7 mouse cellular contexts compared by ENCODE assay signal in genomic region chr9:53825318-53825717, GRCm38 (mm10). TPM values are rescaled to one million over a fixed set of nuclear protein-coding genes. Genes with fewer than 3 reads are reported as not detected.
DNase-seq lines count a peak whose midpoint lies in the region; TF ChIP-seq lines count a peak whose summit lies in the region.

No protein-coding gene starts in this region.

- no peaks in the 10 kb centered on the region for H3K27me3 ChIP-seq in limb, embryonic 10.5 days (ENCODE audit: low read depth, poor library complexity, severe bottlenecking)

- no peak for DNase-seq in lung, adult 2 months
- no peak for DNase-seq in lung, adult 18-20 months
- DNase-seq in R1 (ENCODE audit: low read depth, low spot score): peak; percentile 86
- peak; percentile 85 for DNase-seq in embryo, embryonic 10.5 days (ENCODE audit: low spot score)
- DNase-seq in limb, embryonic 10.5 days (ENCODE audit: low spot score): peak; percentile 60
- peak; percentile 82 for DNase-seq in retina, embryonic 14.5 days (ENCODE audit: low spot score)
- no peak for DNase-seq in layer of hippocampus, adult 9-11 months

- H3K27ac ChIP-seq in limb, embryonic 10.5 days: no peak overlapping the region

- H3K36me3 ChIP-seq in limb, embryonic 10.5 days: no peaks in the 10 kb centered on the region

- H3K9me3 ChIP-seq in limb, embryonic 10.5 days (replicated peaks): no peaks in the 10 kb centered on the region

- H3K4me1 ChIP-seq in lung, adult 2 months (ENCODE audit: control insufficient read depth, insufficient read depth, low read length): peaks cover 2% of the 10 kb centered on the region; the same call in 1 of the 2 replicates
- peaks cover 5% of the 10 kb centered on the region for H3K4me1 ChIP-seq in limb, embryonic 10.5 days

- WGBS in lung, adult 2 months: 5% methylated on average over 9 of the region's 9 CpGs
- WGBS in limb, embryonic 10.5 days: 8% methylated on average over 9 of the region's 9 CpGs

- no peak overlapping the region for H3K4me3 ChIP-seq in lung, adult 2 months (replicated peaks; ENCODE audit: extremely low read depth, low read depth, low read length)
- no peak overlapping the region for H3K4me3 ChIP-seq in limb, embryonic 10.5 days

- peak; percentile 57 for TF ChIP-seq CTCF in lung, adult 2 months (IDR thresholded peaks at IDR 0.05; ENCODE audit: insufficient read depth, low read length)

- TF ChIP-seq POLR2A in lung, adult 2 months (IDR thresholded peaks at IDR 0.05; ENCODE audit: borderline replicate concordance, extremely low read depth, low read depth, low read length): no peak

RNA-seq across cellular contexts. Expression of gene Sln, which starts 24.6 kb away (rescaled TPM):
- polyA plus RNA-seq in lung, adult 2 months (2012; rRNA removed): 32.8 and 84.0 TPM in 2 replicates
- 0.25 TPM in 1 of 2 replicates, not detected in the other for polyA plus RNA-seq in limb, embryonic 10.5 days (2016; fragmentation: Nextera tagmentation; extraction: Ambion mirVana)

RNA-seq across cellular contexts. Expression of gene Slc35f2, which starts 54.0 kb away (rescaled TPM):
- 0.19 and 0.65 TPM in 2 replicates for polyA plus RNA-seq in lung, adult 2 months (2012; rRNA removed)
- polyA plus RNA-seq in limb, embryonic 10.5 days (2016; fragmentation: Nextera tagmentation; extraction: Ambion mirVana): 6.9 and 7.0 TPM in 2 replicates

Comparison
In these comparisons a context has a peak if more than half of its experiments do, and no peak if none do; other contexts are left out.
1. DNase-seq: peak in R1 (single experiment), embryo, embryonic 10.5 days (single experiment), limb, embryonic 10.5 days (single experiment) and retina, embryonic 14.5 days (single experiment); none in lung, adult 2 months (single experiment), lung, adult 18-20 months (0 of 2) and layer of hippocampus, adult 9-11 months (single experiment).
2. RNA of gene Sln, which starts 24.6 kb away (polyA plus RNA-seq): 32.8 to 84.0 TPM in lung, adult 2 months; 0.25 TPM in limb, embryonic 10.5 days; every median in the first group is over 10 times any median in the second.